Mouse (Mus musculus): Measurements from ENCODE around the gene Calm2. TPM values are rescaled to one million over a fixed set of nuclear protein-coding genes. Genes with fewer than 3 reads are reported as not detected.

Calm2 gene
- polyA plus RNA-seq, 1 experiment from 2014 or later = 1,888 TPM

GRCm38 (mm10) chr17:87432743-87433142 lies 14.0 kb downstream of the Calm2 start:
- Histone ChIP-seq H3K27me3 (replicated peaks) (no peaks in the 10 kb centered on the region), H3K27ac (no peak overlapping the region), H3K4me3 (no peak overlapping the region), H3K4me1 (no peaks in the 10 kb centered on the region), H3K9ac (no peak overlapping the region), H3K4me2 (replicated peaks) (no peak overlapping the region), H3K36me3 (peaks cover 67% of the 10 kb centered on the region), H3K9me3 (no peaks in the 10 kb centered on the region)
- no peak for ATAC-seq (ENCODE audit: low FRiP score, low read depth)
- whole genome bisulfite sequencing = 98% methylated on average over 5 of the region's 5 CpGs

- Histone ChIP-seq H3K27ac (no peak overlapping the region), H3K9ac (no peak overlapping the region), H3K9me3 (no peaks in the 10 kb centered on the region), H3K27me3 (replicated peaks) (no peaks in the 10 kb centered on the region), H3K4me2 (replicated peaks) (no peak overlapping the region), H3K4me3 (no peak overlapping the region), H3K4me1 (no peaks in the 10 kb centered on the region), H3K36me3 (peaks cover 70% of the 10 kb centered on the region)
- no peak for ATAC-seq (ENCODE audit: low FRiP score, low read depth)
These were observed 14.4 kb downstream of the Calm2 start for GRCm38 (mm10) chr17:87432314-87432713.

GRCm38 (mm10) chr17:87429431-87429830 lies 17.3 kb downstream of the Calm2 start:
- no peaks in the 10 kb centered on the region for H3K27me3 ChIP-seq (replicated peaks)
- H3K9me3 ChIP-seq = no peaks in the 10 kb centered on the region
- no peak overlapping the region for H3K4me3 ChIP-seq
- H3K27ac ChIP-seq = no peak overlapping the region
- ATAC-seq (ENCODE audit: low FRiP score, low read depth) = no peak
- no peak overlapping the region for H3K9ac ChIP-seq
- no peak overlapping the region for H3K4me2 ChIP-seq (replicated peaks)
- 85% methylated on average over 3 of the region's 3 CpGs for WGBS
- H3K4me1 ChIP-seq = no peaks in the 10 kb centered on the region
- H3K36me3 ChIP-seq = peaks cover 55% of the 10 kb centered on the region

GRCm38 (mm10) chr17:87427511-87427910 lies 19.2 kb downstream of the Calm2 start, which contains the start of gene Stpg4:
Gene Stpg4, minus strand, starts transcription at chr17:87427741.
- Histone ChIP-seq H3K27me3 (replicated peaks) (no peaks in the 10 kb centered on the region), H3K9me3 (no peaks in the 10 kb centered on the region), H3K36me3 (peaks cover 38% of the 10 kb centered on the region), H3K4me3 (no peak within 1 kb of the TSS), H3K4me2 (replicated peaks) (no peak within 1 kb of the TSS), H3K9ac (no peak within 1 kb of the TSS), H3K27ac (no peak within 1 kb of the TSS), H3K4me1 (no peaks in the 10 kb centered on the region)
- ATAC-seq (ENCODE audit: low FRiP score, low read depth) = no peak
- WGBS = 54% methylated on average over 24 of the region's 24 CpGs

- Histone ChIP-seq H3K4me3 (no peak overlapping the region), H3K4me2 (replicated peaks) (no peak overlapping the region), H3K36me3 (no peaks in the 10 kb centered on the region), H3K9ac (no peak overlapping the region), H3K27me3 (replicated peaks) (no peaks in the 10 kb centered on the region), H3K4me1 (no peaks in the 10 kb centered on the region), H3K9me3 (no peaks in the 10 kb centered on the region), H3K27ac (no peak overlapping the region)
- WGBS = 82% methylated on average over 7 of the region's 7 CpGs
- ATAC-seq (ENCODE audit: low FRiP score, low read depth) = no peak
These were observed 28.7 kb downstream of the Calm2 start for GRCm38 (mm10) chr17:87418082-87418481.

GRCm38 (mm10) chr17:87406646-87407045 lies 40.1 kb downstream of the Calm2 start:
- Histone ChIP-seq H3K36me3 (no peaks in the 10 kb centered on the region), H3K4me1 (no peaks in the 10 kb centered on the region), H3K4me3 (no peak overlapping the region), H3K27me3 (replicated peaks) (no peaks in the 10 kb centered on the region), H3K9me3 (no peaks in the 10 kb centered on the region), H3K27ac (no peak overlapping the region), H3K4me2 (replicated peaks) (no peak overlapping the region), H3K9ac (no peak overlapping the region)
- no peak for ATAC-seq (ENCODE audit: low FRiP score, low read depth)
- WGBS = 80% methylated on average over 4 of the region's 4 CpGs

- 72% methylated on average over 11 of the region's 11 CpGs for WGBS
- H3K4me1 ChIP-seq = no peaks in the 10 kb centered on the region
- no peak overlapping the region for H3K27ac ChIP-seq
- ATAC-seq (ENCODE audit: low FRiP score, low read depth) = no peak
- H3K27me3 ChIP-seq (replicated peaks) = no peaks in the 10 kb centered on the region
- no peak overlapping the region for H3K9ac ChIP-seq
- no peak overlapping the region for H3K4me3 ChIP-seq
- no peak overlapping the region for H3K4me2 ChIP-seq (replicated peaks)
- no peaks in the 10 kb centered on the region for H3K9me3 ChIP-seq
- no peaks in the 10 kb centered on the region for H3K36me3 ChIP-seq
These were observed 41.2 kb downstream of the Calm2 start for GRCm38 (mm10) chr17:87405576-87405975.

GRCm38 (mm10) chr17:87403462-87403861 lies 43.3 kb downstream of the Calm2 start:
- H3K27me3 ChIP-seq (replicated peaks) = no peaks in the 10 kb centered on the region
- no peak overlapping the region for H3K4me3 ChIP-seq
- no peaks in the 10 kb centered on the region for H3K4me1 ChIP-seq
- no peaks in the 10 kb centered on the region for H3K9me3 ChIP-seq
- 74% methylated on average over 4 of the region's 4 CpGs for WGBS
- no peak for ATAC-seq (ENCODE audit: low FRiP score, low read depth)
- H3K9ac ChIP-seq = no peak overlapping the region
- H3K4me2 ChIP-seq (replicated peaks) = no peak overlapping the region
- no peak overlapping the region for H3K27ac ChIP-seq
- no peaks in the 10 kb centered on the region for H3K36me3 ChIP-seq

GRCm38 (mm10) chr17:87402444-87402843 lies 44.3 kb downstream of the Calm2 start:
- no peaks in the 10 kb centered on the region for H3K9me3 ChIP-seq
- H3K4me2 ChIP-seq (replicated peaks) = no peak overlapping the region
- no peak overlapping the region for H3K4me3 ChIP-seq
- no peak for ATAC-seq (ENCODE audit: low FRiP score, low read depth)
- H3K36me3 ChIP-seq = no peaks in the 10 kb centered on the region
- H3K27ac ChIP-seq = no peak overlapping the region
- H3K27me3 ChIP-seq (replicated peaks) = no peaks in the 10 kb centered on the region
- WGBS = 91% methylated on average over 11 of the region's 11 CpGs
- no peaks in the 10 kb centered on the region for H3K4me1 ChIP-seq
- H3K9ac ChIP-seq = no peak overlapping the region

- Histone ChIP-seq H3K4me3 (no peak overlapping the region), H3K4me1 (no peaks in the 10 kb centered on the region), H3K4me2 (replicated peaks) (no peak overlapping the region), H3K27me3 (replicated peaks) (no peaks in the 10 kb centered on the region), H3K27ac (no peak overlapping the region), H3K9ac (no peak overlapping the region), H3K36me3 (no peaks in the 10 kb centered on the region), H3K9me3 (no peaks in the 10 kb centered on the region)
- ATAC-seq (ENCODE audit: low FRiP score, low read depth) = no peak
- WGBS = 71% methylated on average over 11 of the region's 11 CpGs
These were observed 49.6 kb downstream of the Calm2 start for GRCm38 (mm10) chr17:87397088-87397487.

- ATAC-seq (ENCODE audit: low FRiP score, low read depth) = no peak
- no peaks in the 10 kb centered on the region for H3K9me3 ChIP-seq
These were observed 55.5 kb downstream of the Calm2 start for GRCm38 (mm10) chr17:87391242-87391641.

GRCm38 (mm10) chr17:87387068-87387467 lies 59.7 kb downstream of the Calm2 start:
- Histone ChIP-seq H3K4me3 (no peak overlapping the region), H3K36me3 (no peaks in the 10 kb centered on the region), H3K4me1 (peaks cover 7% of the 10 kb centered on the region), H3K27ac (no peak overlapping the region), H3K4me2 (replicated peaks) (no peak overlapping the region), H3K9me3 (no peaks in the 10 kb centered on the region), H3K9ac (no peak overlapping the region), H3K27me3 (replicated peaks) (no peaks in the 10 kb centered on the region)
- 22% methylated on average over 2 of the region's 5 CpGs for WGBS
- ATAC-seq (ENCODE audit: low FRiP score, low read depth) = peak; percentile 70

More at GRCm38 (mm10) chr17:87391242-87391641, 55.5 kb downstream of the Calm2 start:
- Histone ChIP-seq H3K4me1 (peaks cover 7% of the 10 kb centered on the region), H3K27me3 (replicated peaks) (no peaks in the 10 kb centered on the region), H3K4me3 (no peak overlapping the region), H3K4me2 (replicated peaks) (no peak overlapping the region), H3K36me3 (no peaks in the 10 kb centered on the region), H3K9ac (no peak overlapping the region), H3K27ac (no peak overlapping the region)
- 57% methylated on average over 7 of the region's 7 CpGs for WGBS

GRCm38 (mm10) chr17:87385835-87386234 lies 60.9 kb downstream of the Calm2 start:
- H3K36me3 ChIP-seq = no peaks in the 10 kb centered on the region
- no peak for ATAC-seq (ENCODE audit: low FRiP score, low read depth)
- no peak overlapping the region for H3K27ac ChIP-seq
- no peak overlapping the region for H3K9ac ChIP-seq
- peaks cover 7% of the 10 kb centered on the region for H3K4me1 ChIP-seq
- no peak overlapping the region for H3K4me3 ChIP-seq
- no peaks in the 10 kb centered on the region for H3K27me3 ChIP-seq (replicated peaks)
- 72% methylated on average over 3 of the region's 3 CpGs for WGBS
- no peaks in the 10 kb centered on the region for H3K9me3 ChIP-seq
- H3K4me2 ChIP-seq (replicated peaks) = no peak overlapping the region
